Mouse (Mus musculus) hindbrain, embryonic 13.5 days (tissue): ENCODE measurements at regions not wholly inside any gene's neighbourhood (a gene's known extent, or its start where the extent isn't known, plus 50 kb on each side); places are given as distances from the start of the nearest gene placed in this dataset.

Experiments used
- ATAC-seq: fragments of 200-750 bp; cut with Nextera tagmentation; 2 replicates; pipeline ENCODE4 v1.8.0; 2017; ENCODE audit warnings: moderate TSS enrichment; ENCODE audit not compliant: low FRiP score
- H3K27ac ChIP-seq: fragments of 300-500 bp; sonication (generic); 2 replicates; pipeline ENCODE4 v1.5.1; 2015; ENCODE audit warnings: inconsistent platforms, mild to moderate bottlenecking, moderate library complexity
- H3K27me3 ChIP-seq: fragments of 300-500 bp; sonication (generic); 2 replicates; pipeline ENCODE4 v1.6.1; 2015; ENCODE audit warnings: mild to moderate bottlenecking, inconsistent platforms
- H3K36me3 ChIP-seq: fragments of 300-500 bp; sonication (generic); 2 replicates; pipeline ENCODE4 v1.6.1; 2015; ENCODE audit warnings: mild to moderate bottlenecking, inconsistent platforms
- H3K4me1 ChIP-seq: fragments of 300-500 bp; sonication (generic); replicated peaks from 2 replicates; pipeline ENCODE4 v1.6.1; 2015; ENCODE audit warnings: inconsistent platforms
- H3K4me2 ChIP-seq: fragments of 300-500 bp; sonication (generic); 2 replicates; pipeline ENCODE4 v1.6.1; 2015; ENCODE audit warnings: inconsistent platforms, mild to moderate bottlenecking, moderate library complexity
- H3K4me3 ChIP-seq: fragments of 300-500 bp; sonication (generic); 2 replicates; pipeline ENCODE4 v1.5.1; 2015; ENCODE audit warnings: mild to moderate bottlenecking, inconsistent platforms
- H3K9ac ChIP-seq: fragments of 300-500 bp; sonication (generic); 2 replicates; pipeline ENCODE4 v1.6.1; 2015; ENCODE audit warnings: mild to moderate bottlenecking, inconsistent platforms
- H3K9me3 ChIP-seq: fragments of 300-500 bp; sonication (generic); 2 replicates; pipeline ENCODE4 v1.6.1; 2016; ENCODE audit warnings: inconsistent platforms
- WGBS: fragments of 180-500 bp; shearing (Covaris S2); methylation state at CpG from one replicate; pipeline ENCODE4 v1.1.7; 2015; 5-methylcytosine and 5-hydroxymethylcytosine counted together

GRCm38 (mm10) chr7:136813691-136814325 is 80.6 kb upstream of the Mgmt start:
- H3K4me1 ChIP-seq, result no peaks in the 10 kb centered on the region
- H3K27ac ChIP-seq, result no peak overlapping the region
- WGBS, result 73% methylated on average over 9 of the region's 9 CpGs
- H3K27me3 ChIP-seq, result no peaks in the 10 kb centered on the region
- ATAC-seq, result no peak
- no peak overlapping the region for H3K4me3 ChIP-seq
- no peak overlapping the region for H3K9ac ChIP-seq
- H3K4me2 ChIP-seq, result no peak overlapping the region
- no peaks in the 10 kb centered on the region for H3K36me3 ChIP-seq
- H3K9me3 ChIP-seq, result no peaks in the 10 kb centered on the region

- ATAC-seq, result no peak
- Histone ChIP-seq H3K36me3 (no peaks in the 10 kb centered on the region), H3K27me3 (no peaks in the 10 kb centered on the region)
Observed at GRCm38 (mm10) chr7:136814751-136815150, 79.7 kb upstream of the Mgmt start.

GRCm38 (mm10) chr7:136820291-136820690 is 74.1 kb upstream of the Mgmt start:
- H3K4me3 ChIP-seq, result no peak overlapping the region
- no peak overlapping the region for H3K27ac ChIP-seq
- 58% methylated on average over 4 of the region's 4 CpGs for WGBS
- no peak for ATAC-seq
- no peak overlapping the region for H3K4me2 ChIP-seq
- H3K4me1 ChIP-seq, result peaks cover 14% of the 10 kb centered on the region
- no peaks in the 10 kb centered on the region for H3K36me3 ChIP-seq
- no peak overlapping the region for H3K9ac ChIP-seq
- no peaks in the 10 kb centered on the region for H3K9me3 ChIP-seq
- H3K27me3 ChIP-seq, result no peaks in the 10 kb centered on the region

More at GRCm38 (mm10) chr7:136814751-136815150, 79.7 kb upstream of the Mgmt start:
- H3K27ac ChIP-seq, result no peak overlapping the region
- no peaks in the 10 kb centered on the region for H3K9me3 ChIP-seq
- no peaks in the 10 kb centered on the region for H3K4me1 ChIP-seq
- H3K4me3 ChIP-seq, result no peak overlapping the region
- 69% methylated on average over 6 of the region's 6 CpGs for WGBS
- no peak overlapping the region for H3K9ac ChIP-seq
- no peak overlapping the region for H3K4me2 ChIP-seq

GRCm38 (mm10) chr7:136825647-136826046 is 68.8 kb upstream of the Mgmt start:
- WGBS, result 14% methylated on average over 16 of the region's 16 CpGs
- ATAC-seq, result no peak
- Histone ChIP-seq H3K4me3 (peak overlapping the region; percentile 12; the same call in 1 of the 2 replicates), H3K36me3 (no peaks in the 10 kb centered on the region), H3K27ac (peak overlapping the region; percentile 53; the same call in 1 of the 2 replicates), H3K4me2 (peak overlapping the region; percentile 38), H3K9ac (peak overlapping the region; percentile 36), H3K9me3 (no peaks in the 10 kb centered on the region), H3K27me3 (no peaks in the 10 kb centered on the region), H3K4me1 (peaks cover 33% of the 10 kb centered on the region)

DNA sequence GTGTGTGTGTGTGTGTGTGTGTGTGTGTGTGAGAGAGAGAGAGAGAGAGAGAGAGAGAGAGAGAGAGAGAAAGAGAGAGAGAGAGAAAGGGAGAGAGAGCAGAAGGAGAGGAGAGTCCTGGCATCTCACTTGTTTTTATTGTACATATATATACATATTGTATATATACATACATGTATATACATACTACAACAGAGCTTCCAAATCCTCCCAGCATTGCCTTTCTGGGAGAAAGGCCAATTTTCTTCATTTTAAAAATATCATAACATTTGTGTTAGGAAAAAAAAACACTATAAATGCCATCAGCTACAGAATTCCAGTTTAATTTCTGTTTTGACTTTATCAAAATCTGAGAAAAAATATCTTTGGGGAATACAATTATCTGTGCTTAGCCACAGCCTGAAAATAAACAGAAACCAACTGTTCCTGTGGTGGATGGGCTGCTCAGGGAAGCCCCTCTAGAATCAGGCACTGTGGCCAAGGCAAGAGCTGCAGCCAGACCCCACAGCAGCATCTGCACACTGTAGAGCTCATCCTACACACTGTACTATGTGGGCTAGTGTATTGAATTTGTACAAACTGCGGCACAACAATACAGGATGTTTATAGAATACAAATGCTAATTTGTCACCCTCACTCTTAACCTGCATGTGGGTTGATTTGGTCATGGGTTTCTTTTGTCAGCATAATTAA is 64.6 kb upstream of the Mgmt start:
- H3K4me3 ChIP-seq, result no peak overlapping the region
- H3K27me3 ChIP-seq, result no peaks in the 10 kb centered on the region
- H3K4me1 ChIP-seq, result peaks cover 31% of the 10 kb centered on the region; the same call in 1 of the 2 replicates
- WGBS, result 75% methylated on average over 1 of the region's 1 CpGs
- no peak overlapping the region for H3K27ac ChIP-seq
- no peak overlapping the region for H3K9ac ChIP-seq
- no peak for ATAC-seq
- no peak overlapping the region for H3K4me2 ChIP-seq
- H3K9me3 ChIP-seq, result no peaks in the 10 kb centered on the region
- no peaks in the 10 kb centered on the region for H3K36me3 ChIP-seq

- no peak overlapping the region for H3K4me3 ChIP-seq
- no peak overlapping the region for H3K9ac ChIP-seq
- no peak overlapping the region for H3K27ac ChIP-seq
- H3K4me1 ChIP-seq, result peaks cover 13% of the 10 kb centered on the region; the same call in 1 of the 2 replicates
- H3K9me3 ChIP-seq, result no peaks in the 10 kb centered on the region
- ATAC-seq, result no peak
- 60% methylated on average over 7 of the region's 7 CpGs for WGBS
- H3K4me2 ChIP-seq, result no peak overlapping the region
- H3K27me3 ChIP-seq, result no peaks in the 10 kb centered on the region
- no peaks in the 10 kb centered on the region for H3K36me3 ChIP-seq
Observed at GRCm38 (mm10) chr7:136832419-136832818, 62.0 kb upstream of the Mgmt start.

- Histone ChIP-seq H3K4me3 (no peak overlapping the region), H3K27me3 (no peaks in the 10 kb centered on the region), H3K27ac (no peak overlapping the region), H3K4me2 (no peak overlapping the region), H3K9me3 (no peaks in the 10 kb centered on the region), H3K36me3 (no peaks in the 10 kb centered on the region), H3K9ac (no peak overlapping the region), H3K4me1 (peaks cover 37% of the 10 kb centered on the region)
- WGBS, result 64% methylated on average over 5 of the region's 5 CpGs
- no peak for ATAC-seq
Observed at GRCm38 (mm10) chr7:136838971-136839370, 55.4 kb upstream of the Mgmt start.

DNA sequence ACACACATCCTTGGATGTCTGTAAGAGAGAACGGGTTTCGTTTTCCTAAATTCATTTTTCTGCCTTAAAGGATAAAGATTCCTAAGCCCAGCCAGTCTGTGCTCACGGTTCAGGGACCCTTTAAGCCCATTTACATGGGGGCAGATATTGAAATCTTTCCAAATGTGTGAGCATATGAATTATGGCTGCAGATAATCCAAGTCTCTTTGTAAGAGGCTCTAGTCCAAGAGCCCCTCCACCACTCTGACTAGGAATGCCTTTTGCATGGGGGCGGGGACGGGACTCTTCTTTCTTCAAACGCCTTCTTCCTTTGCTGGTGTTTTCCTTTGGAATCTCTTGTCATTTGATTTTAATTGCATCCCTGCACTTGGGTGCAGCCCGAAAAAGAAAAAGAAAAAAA is 54.2 kb upstream of the Mgmt start:
- no peaks in the 10 kb centered on the region for H3K9me3 ChIP-seq
- H3K36me3 ChIP-seq, result no peaks in the 10 kb centered on the region
- no peak overlapping the region for H3K9ac ChIP-seq
- ATAC-seq, result no peak
- no peaks in the 10 kb centered on the region for H3K27me3 ChIP-seq
- H3K4me3 ChIP-seq, result no peak overlapping the region
- no peak overlapping the region for H3K4me2 ChIP-seq
- WGBS, result 71% methylated on average over 7 of the region's 7 CpGs
- peaks cover 45% of the 10 kb centered on the region for H3K4me1 ChIP-seq
- peak overlapping the region; percentile 37; the same call in 1 of the 2 replicates for H3K27ac ChIP-seq

- WGBS, result 36% methylated on average over 7 of the region's 7 CpGs
- H3K27me3 ChIP-seq, result 0 out of 2 replicates have a peak, but pooled peaks cover 3% of the 10 kb centered on the region
- no peaks in the 10 kb centered on the region for H3K36me3 ChIP-seq
- no peak overlapping the region for H3K4me3 ChIP-seq
- peaks cover 61% of the 10 kb centered on the region for H3K4me1 ChIP-seq
- no peak overlapping the region for H3K27ac ChIP-seq
- H3K4me2 ChIP-seq, result no peak overlapping the region
- ATAC-seq, result no peak
- H3K9me3 ChIP-seq, result no peaks in the 10 kb centered on the region
- H3K9ac ChIP-seq, result no peak overlapping the region
Observed at GRCm38 (mm10) chr7:136842751-136843150, 51.7 kb upstream of the Mgmt start.

DNA sequence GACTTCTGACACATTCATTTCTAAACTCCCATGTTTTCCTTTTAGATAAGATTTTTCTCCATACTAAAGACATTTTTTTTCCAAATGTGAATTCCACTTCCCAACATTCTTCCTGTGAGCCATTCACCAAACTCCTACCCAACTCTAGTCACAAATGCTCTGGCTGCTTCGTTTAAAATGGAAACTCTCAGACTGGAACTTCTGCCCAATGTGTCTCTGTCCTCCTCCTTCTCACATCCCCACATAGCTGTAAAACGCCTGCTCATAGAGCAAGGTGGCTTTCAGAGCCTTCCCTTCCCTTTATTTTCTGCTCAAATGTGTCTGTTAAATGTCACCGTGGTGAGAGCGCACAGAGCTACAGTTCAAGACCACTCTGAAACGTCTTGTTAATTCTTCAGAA is 50.1 kb upstream of the Mgmt start:
- H3K27ac ChIP-seq, result peak overlapping the region; percentile 44; the same call in 1 of the 2 replicates
- H3K36me3 ChIP-seq, result no peaks in the 10 kb centered on the region
- WGBS, result 31% methylated on average over 5 of the region's 5 CpGs
- no peak for ATAC-seq
- no peaks in the 10 kb centered on the region for H3K9me3 ChIP-seq
- H3K4me2 ChIP-seq, result no peak overlapping the region
- 0 out of 2 replicates have a peak, but pooled peaks cover 3% of the 10 kb centered on the region for H3K27me3 ChIP-seq
- no peak overlapping the region for H3K4me3 ChIP-seq
- no peak overlapping the region for H3K9ac ChIP-seq
- H3K4me1 ChIP-seq, result peaks cover 57% of the 10 kb centered on the region
